Comparison of ENCODE assay signal across 17 mouse cellular contexts in the genomic region with DNA sequence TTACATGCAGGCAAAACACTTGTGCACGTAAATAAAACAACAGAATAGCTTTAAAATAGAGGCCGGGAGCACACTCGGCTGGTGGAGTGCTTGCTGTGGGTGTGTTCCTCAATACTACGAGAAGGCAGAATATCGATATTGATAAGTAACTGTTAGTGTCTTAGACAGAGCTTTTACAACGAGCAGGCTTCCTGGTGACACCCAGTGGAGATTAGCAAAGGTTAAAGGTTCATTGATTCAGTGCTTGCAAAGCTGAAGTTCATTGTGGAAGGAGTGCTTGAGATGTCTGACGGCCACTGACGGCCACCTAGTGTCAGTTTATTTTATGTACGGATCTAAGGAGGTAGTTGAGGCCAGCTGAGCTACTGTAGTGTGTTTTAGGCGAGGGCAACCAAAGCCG. TPM values are rescaled to one million over a fixed set of nuclear protein-coding genes. Genes with fewer than 3 reads are reported as not detected.
A peak's percentile ranks its signal among the peaks of the same experiment; 100 is the strongest.
DNase-seq lines count a peak whose midpoint lies in the region; ATAC-seq and TF ChIP-seq lines count a peak whose summit lies in the region.
"Had no signal": no experiment of that assay in that cellular context is flagged by ENCODE, and none has a peak within 500 bp of the region (broad histone marks: within the 10 kb centered on the region; RNA-seq: fewer than 3 reads in every experiment).

No protein-coding gene starts in this region.

- peak; percentile 37 for ATAC-seq in G1E (ENCODE audit: extremely low read depth, insufficient number of reproducible peaks, low FRiP score, poor library complexity, severe bottlenecking)
- 0 out of 2 replicates have a peak, but pooled peaks have one; percentile 27 for ATAC-seq in erythroblast, adult 5-6 weeks (replicated peaks; ENCODE audit: low FRiP score, poor library complexity, severe bottlenecking)

- H3K9me3 ChIP-seq in G1E (replicated peaks), result 0 out of 2 replicates have a peak, but pooled peaks cover 6% of the 10 kb centered on the region
- H3K9me3 ChIP-seq: forebrain, embryonic 12.5 days had no signal

- no peak overlapping the region for H3K4me3 ChIP-seq in kidney, adult 2 months (ENCODE audit: insufficient read depth, low read depth, low read length)
- peak overlapping the region; percentile 45; the same call in 1 of the 2 replicates for H3K4me3 ChIP-seq in G1E (ENCODE audit: low read depth, low read length)
- no peak overlapping the region for H3K4me3 ChIP-seq in macrophage (ENCODE audit: inconsistent target)
- H3K4me3 ChIP-seq: forebrain, embryonic 12.5 days had no signal

- no peak for TF ChIP-seq POLR2A in kidney, adult 2 months (IDR thresholded peaks at IDR 0.05; ENCODE audit: low read depth, low read length)

- no peak overlapping the region for H3K27ac ChIP-seq in kidney, adult 2 months (ENCODE audit: insufficient read depth, low read depth, low read length)
- peak overlapping the region; percentile 78 for H3K27ac ChIP-seq in macrophage
- H3K27ac ChIP-seq: forebrain, embryonic 12.5 days had no signal

- no peaks in the 10 kb centered on the region for H3K36me3 ChIP-seq in kidney, adult 2 months (ENCODE audit: control insufficient read depth, insufficient read depth, low read length)
- peaks cover 43% of the 10 kb centered on the region for H3K36me3 ChIP-seq in G1E (replicated peaks)
- H3K36me3 ChIP-seq in macrophage (ENCODE audit: inconsistent target), result no peaks in the 10 kb centered on the region

- no peaks in the 10 kb centered on the region for H3K27me3 ChIP-seq in kidney, adult 2 months (replicated peaks; ENCODE audit: control insufficient read depth, insufficient read depth, low read length)
- no peaks in the 10 kb centered on the region for H3K27me3 ChIP-seq in G1E (ENCODE audit: insufficient read depth, low read length)
- H3K27me3 ChIP-seq: forebrain, embryonic 12.5 days had no signal

- intact Hi-C loops in gastrocnemius, postnatal 36 days (cut with DNase I), result no loop called here

- peak; percentile 27; the same call in 1 of the 2 replicates for TF ChIP-seq CTCF in kidney, adult 2 months (conservative IDR thresholded peaks at IDR 0.05; ENCODE audit: insufficient read depth, insufficient read length, low read depth, low read length)
- no peak for TF ChIP-seq CTCF in G1E (IDR thresholded peaks at IDR 0.05; ENCODE audit: low read depth, low read length)

- peaks cover 18% of the 10 kb centered on the region for H3K4me1 ChIP-seq in kidney, adult 2 months (ENCODE audit: control insufficient read depth, insufficient read depth, low read length)
- H3K4me1 ChIP-seq in G1E (ENCODE audit: insufficient read depth, low read depth, low read length), result peaks cover 94% of the 10 kb centered on the region

- 50% methylated on average over 11 of the region's 11 CpGs for WGBS in kidney, adult 2 months
- WGBS in macrophage (ENCODE audit: missing documents), result 46% methylated on average over 11 of the region's 11 CpGs

- DNase-seq in kidney, adult 2 months, result no peak
- DNase-seq in kidney, adult 8-10 months, result no peak
- DNase-seq in G1E (ENCODE audit: low spot score), result peak; percentile 44
- no peak for DNase-seq in ovary, adult 18-20 months (ENCODE audit: low spot score)
- DNase-seq in testis, postnatal 14 days (ENCODE audit: low spot score), result no peak
- DNase-seq in gastrocnemius, postnatal 36 days, result no peak
- DNase-seq: adrenal gland, postnatal 36 days; cerebellum, adult 9-11 months; heart, adult 11 months; kidney, adult 11 months; layer of hippocampus, postnatal 36 days; lung, postnatal 10 days; right cerebral cortex, postnatal 25 days; thymus, postnatal 36 days had no signal

- H3K79me2 ChIP-seq in macrophage (ENCODE audit: inconsistent target), result peaks cover 100% of the 10 kb centered on the region

RNA-seq across cellular contexts. Expression of a gene that starts 11.4 kb away (rescaled TPM):
- 11.7 and 13.0 TPM in 2 replicates for polyA plus RNA-seq in kidney, adult 2 months (2012; rRNA removed)
- total RNA-seq in G1E (2014; fragmentation: Nextera tagmentation) (30.3 and 36.7 TPM in 2 replicates), G1E (2017) (7.6 and 8.3 TPM in 2 replicates)
- polyA plus RNA-seq in G1E (2012) (14.3 and 15.5 TPM in 2 replicates), macrophage (2018) (11.6 to 18.7 TPM (median 16.1 TPM) in 3 replicates)
- 43.2 and 49.3 TPM in 2 replicates for total RNA-seq in erythroblast, adult 5-6 weeks (2015; ENCODE audit: low replicate concordance)
- 54.4 and 64.7 TPM in 2 replicates for total RNA-seq in erythroblast, adult 5-6 weeks (2017; ENCODE audit: low replicate concordance)
- total RNA-seq in macrophage (2018; cell fraction: chromatin; rRNA removed), result 10 to 100 TPM; 16.8 to 42.5 (median 23.5) TPM
- total RNA-seq in macrophage (2018; cell fraction: cytosol; rRNA removed), result 10 to 100 TPM; 13.5 to 25.0 (median 18.3) TPM
- 10 to 100 TPM; 15.7 to 46.5 (median 23.1) TPM for total RNA-seq in macrophage (2018; cell fraction: nucleus; rRNA removed)
- 1 to 10 TPM; 8.8 to 9.8 TPM for total RNA-seq in gastrocnemius, postnatal 36 days (2021)

RNA-seq across cellular contexts. Expression of a gene that starts 19.5 kb away (rescaled TPM):
- 59.3 and 60.3 TPM in 2 replicates for polyA plus RNA-seq in kidney, adult 2 months (2012; rRNA removed)
- 54.3 and 64.5 TPM in 2 replicates for total RNA-seq in G1E (2014; fragmentation: Nextera tagmentation)
- 36.7 and 37.2 TPM in 2 replicates for total RNA-seq in G1E (2017)
- 150 and 161 TPM in 2 replicates for polyA plus RNA-seq in G1E (2012)
- total RNA-seq in erythroblast, adult 5-6 weeks (2015; ENCODE audit: low replicate concordance), result 12.1 and 19.0 TPM in 2 replicates
- 11.8 and 17.4 TPM in 2 replicates for total RNA-seq in erythroblast, adult 5-6 weeks (2017; ENCODE audit: low replicate concordance)
- 10 to 100 TPM; 23.6 to 59.4 (median 36.0) TPM for total RNA-seq in macrophage (2018; cell fraction: chromatin; rRNA removed)
- 100 to 1,000 TPM in 2 of 26 experiments, 10 to 100 TPM in 24; 75.1 to 105 (median 85.7) TPM for total RNA-seq in macrophage (2018; cell fraction: cytosol; rRNA removed)
- total RNA-seq in macrophage (2018; cell fraction: nucleus; rRNA removed), result 10 to 100 TPM; 37.3 to 81.8 (median 59.9) TPM
- polyA plus RNA-seq in macrophage (2018), result 80.7 to 108 TPM (median 104 TPM) in 3 replicates
- 100 to 1,000 TPM; 141 to 150 TPM for total RNA-seq in gastrocnemius, postnatal 36 days (2021)

RNA-seq across cellular contexts. Expression of a gene that starts 54.7 kb away (rescaled TPM):
- polyA plus RNA-seq in kidney, adult 2 months (2012; rRNA removed), result 1.2 and 1.6 TPM in 2 replicates
- 1.0 and 2.0 TPM in 2 replicates for total RNA-seq in G1E (2014; fragmentation: Nextera tagmentation)
- total RNA-seq in G1E (2017), result 0.93 and 1.6 TPM in 2 replicates
- 0.56 and 0.87 TPM in 2 replicates for polyA plus RNA-seq in G1E (2012)
- not detected in 2 replicates for total RNA-seq in erythroblast, adult 5-6 weeks (2015; ENCODE audit: low replicate concordance)
- 0.42 TPM in 1 of 2 replicates, not detected in the other for total RNA-seq in erythroblast, adult 5-6 weeks (2017; ENCODE audit: low replicate concordance)
- total RNA-seq in macrophage (2018; cell fraction: chromatin; rRNA removed), result 1 to 10 TPM in 9 of 26 experiments, under 1 TPM in 7, not detected in 10; 0.67 to 2.2 (median 1.1) TPM
- total RNA-seq in macrophage (2018; cell fraction: cytosol; rRNA removed), result under 1 TPM in 22 of 26 experiments, not detected in 4; 0.10 to 0.62 (median 0.39) TPM
- 1 to 10 TPM in 8 of 26 experiments, under 1 TPM in 7, not detected in 11; 0.46 to 3.4 (median 1.0) TPM for total RNA-seq in macrophage (2018; cell fraction: nucleus; rRNA removed)
- 0.22 to 1.3 TPM in 2 of 3 replicates, not detected in the other for polyA plus RNA-seq in macrophage (2018)
- total RNA-seq in gastrocnemius, postnatal 36 days (2021), result not detected
